Mouse (Mus musculus): ENCODE data around the gene Il23a. TPM values are rescaled to one million over a fixed set of nuclear protein-coding genes. Genes with fewer than 3 reads are reported as not detected.
"Not testable (repeated sequence)": the region's sequence is repeated elsewhere in the genome, so short reads cannot be mapped to it uniquely, and the experiment has no call there.

The Il23a gene
- polyA plus RNA-seq, 1 experiment from 2014 or later, result 0.21 TPM

DNA sequence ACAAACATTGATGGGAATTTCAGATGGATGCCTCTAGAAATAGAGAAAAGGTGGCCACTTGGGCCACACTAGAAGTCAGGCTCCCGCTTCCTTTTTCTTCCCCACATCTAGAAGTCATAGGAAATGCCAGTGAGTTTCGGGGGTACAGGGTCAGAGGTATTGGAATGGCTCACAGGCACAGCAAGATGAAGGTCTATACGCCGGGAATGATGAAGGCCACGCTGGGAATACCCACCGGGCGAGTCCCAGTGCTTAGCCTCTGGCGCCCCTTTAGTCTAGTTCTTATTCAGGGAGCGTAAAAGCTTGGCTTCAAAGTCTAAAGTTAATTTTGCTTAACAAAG is 4.2 kb upstream of the Il23a start:
- H3K36me3 ChIP-seq, result peaks cover 20% of the 10 kb centered on the region
- H3K27me3 ChIP-seq, result no peaks in the 10 kb centered on the region
- H3K4me2 ChIP-seq, result peak overlapping the region; percentile 81
- H3K27ac ChIP-seq, result peak overlapping the region; percentile 98
- ATAC-seq (replicated peaks; ENCODE audit: low FRiP score), result peak; percentile 47
- peak overlapping the region; percentile 50 for H3K4me3 ChIP-seq (replicated peaks)
- H3K4me1 ChIP-seq, result peaks cover 20% of the 10 kb centered on the region
- WGBS, result under 1% methylated on average over 9 of the region's 9 CpGs
- no peaks in the 10 kb centered on the region for H3K9me3 ChIP-seq (replicated peaks)
- H3K9ac ChIP-seq, result peak overlapping the region; percentile 57

DNA sequence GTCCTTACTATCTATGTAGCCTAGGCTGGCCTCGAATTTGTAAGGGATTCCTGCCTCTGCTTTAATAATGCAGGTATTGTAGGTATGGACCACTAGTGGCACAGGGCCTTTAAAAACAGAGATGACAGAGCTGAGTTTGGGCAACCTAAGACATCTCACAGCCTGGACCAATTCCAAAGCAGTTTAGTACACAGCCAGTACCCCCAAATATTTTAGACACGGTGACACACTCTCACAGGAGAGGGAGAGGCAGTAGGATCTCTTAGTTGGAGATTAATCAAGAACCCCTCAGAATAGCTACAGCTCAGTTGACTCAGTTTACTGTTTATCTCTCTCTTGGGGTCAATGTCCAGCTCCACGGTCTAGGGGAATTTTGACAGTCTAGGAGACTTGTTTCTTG is 3.8 kb upstream of the Il23a start:
- Histone ChIP-seq H3K4me2 (peak overlapping the region; percentile 81), H3K9me3 (replicated peaks) (no peaks in the 10 kb centered on the region), H3K27ac (peak overlapping the region; percentile 98), H3K27me3 (no peaks in the 10 kb centered on the region), H3K36me3 (peaks cover 20% of the 10 kb centered on the region), H3K4me1 (peaks cover 23% of the 10 kb centered on the region), H3K4me3 (replicated peaks) (peak overlapping the region; percentile 50), H3K9ac (peak overlapping the region; percentile 57)
- no peak for ATAC-seq (replicated peaks; ENCODE audit: low FRiP score)
- WGBS, result 43% methylated on average over 3 of the region's 3 CpGs

DNA sequence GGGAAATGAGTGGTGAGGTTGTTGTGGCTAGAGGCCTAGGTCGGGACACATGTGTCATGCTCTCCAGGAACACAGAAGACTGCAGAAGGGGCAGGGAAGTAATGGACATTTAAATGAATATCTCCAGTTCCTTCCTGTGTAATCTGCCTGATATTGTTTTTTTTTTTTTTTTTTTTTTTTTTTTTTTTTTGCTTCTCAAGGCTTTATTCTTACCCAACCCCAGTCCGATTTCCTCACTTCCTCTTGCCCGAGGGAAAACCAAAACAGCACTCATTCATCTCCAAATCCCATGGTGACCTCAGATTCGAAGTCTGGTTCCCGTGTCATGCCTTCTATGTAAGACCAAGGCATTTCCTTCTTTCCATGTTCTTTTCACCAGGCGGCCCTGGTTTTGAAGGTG is 309 bp downstream of the Il23a start:
- peaks cover 10% of the 10 kb centered on the region for H3K4me1 ChIP-seq
- no peaks in the 10 kb centered on the region for H3K27me3 ChIP-seq
- no peak overlapping the region for H3K4me3 ChIP-seq (replicated peaks)
- 71% methylated on average over 6 of the region's 6 CpGs for WGBS
- no peak overlapping the region for H3K27ac ChIP-seq
- no peak overlapping the region for H3K4me2 ChIP-seq
- ATAC-seq (replicated peaks; ENCODE audit: low FRiP score), result no peak
- no peak overlapping the region for H3K9ac ChIP-seq
- no peaks in the 10 kb centered on the region for H3K36me3 ChIP-seq
- H3K9me3 ChIP-seq (replicated peaks), result no peaks in the 10 kb centered on the region

DNA sequence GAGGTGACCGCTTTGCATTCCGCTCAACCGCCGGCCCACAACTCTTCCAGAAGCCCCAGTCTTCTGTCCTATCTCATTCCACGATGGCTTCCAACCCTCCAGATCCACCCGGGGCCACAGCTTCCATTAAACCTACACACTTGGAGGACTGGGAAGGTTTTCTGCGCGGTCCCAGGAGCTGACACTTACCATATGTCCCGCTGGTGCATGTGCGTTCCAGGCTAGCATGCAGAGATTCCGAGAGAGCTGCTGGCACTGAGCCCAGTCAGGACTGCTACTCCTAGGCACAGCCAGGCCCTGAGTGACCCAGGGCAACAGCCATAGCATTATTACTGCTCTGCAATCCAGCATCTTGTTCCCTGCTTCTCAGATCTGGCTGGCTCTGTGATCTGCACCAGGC is 930 bp downstream of the Il23a start:
- Histone ChIP-seq H3K9me3 (replicated peaks) (no peaks in the 10 kb centered on the region), H3K4me1 (peaks cover 10% of the 10 kb centered on the region), H3K27me3 (no peaks in the 10 kb centered on the region), H3K4me2 (no peak overlapping the region), H3K36me3 (0 out of 2 replicates have a peak, but pooled peaks cover 3% of the 10 kb centered on the region), H3K4me3 (replicated peaks) (no peak overlapping the region), H3K27ac (no peak overlapping the region), H3K9ac (no peak overlapping the region)
- no peak; the same call in 1 of the 2 replicates for ATAC-seq (replicated peaks; ENCODE audit: low FRiP score)
- 74% methylated on average over 11 of the region's 11 CpGs for WGBS

DNA sequence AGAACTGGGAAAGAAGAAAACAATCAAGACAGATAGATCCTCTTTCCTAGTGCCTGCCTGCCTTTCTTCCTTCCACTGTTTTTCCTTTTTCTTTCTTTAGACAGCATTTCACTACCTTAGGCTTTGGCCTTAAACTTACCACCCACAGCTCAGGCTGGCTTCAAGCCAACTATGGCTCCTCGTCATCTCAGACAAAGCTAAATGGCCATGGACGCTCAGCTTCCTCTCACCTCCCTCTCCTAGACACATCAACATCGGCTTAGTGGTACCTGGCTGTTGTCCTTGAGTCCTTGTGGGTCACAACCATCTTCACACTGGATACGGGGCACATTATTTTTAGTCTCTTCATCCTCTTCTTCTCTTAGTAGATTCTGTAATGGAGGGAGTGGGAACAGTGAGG is 1.3 kb downstream of the Il23a start:
- Histone ChIP-seq H3K4me2 (no peak overlapping the region), H3K9ac (no peak overlapping the region), H3K9me3 (replicated peaks) (no peaks in the 10 kb centered on the region), H3K4me3 (replicated peaks) (no peak overlapping the region), H3K4me1 (peaks cover 6% of the 10 kb centered on the region), H3K27me3 (no peaks in the 10 kb centered on the region), H3K27ac (no peak overlapping the region), H3K36me3 (peaks cover 7% of the 10 kb centered on the region)
- no peak for ATAC-seq (replicated peaks; ENCODE audit: low FRiP score)
- 83% methylated on average over 4 of the region's 4 CpGs for WGBS

DNA sequence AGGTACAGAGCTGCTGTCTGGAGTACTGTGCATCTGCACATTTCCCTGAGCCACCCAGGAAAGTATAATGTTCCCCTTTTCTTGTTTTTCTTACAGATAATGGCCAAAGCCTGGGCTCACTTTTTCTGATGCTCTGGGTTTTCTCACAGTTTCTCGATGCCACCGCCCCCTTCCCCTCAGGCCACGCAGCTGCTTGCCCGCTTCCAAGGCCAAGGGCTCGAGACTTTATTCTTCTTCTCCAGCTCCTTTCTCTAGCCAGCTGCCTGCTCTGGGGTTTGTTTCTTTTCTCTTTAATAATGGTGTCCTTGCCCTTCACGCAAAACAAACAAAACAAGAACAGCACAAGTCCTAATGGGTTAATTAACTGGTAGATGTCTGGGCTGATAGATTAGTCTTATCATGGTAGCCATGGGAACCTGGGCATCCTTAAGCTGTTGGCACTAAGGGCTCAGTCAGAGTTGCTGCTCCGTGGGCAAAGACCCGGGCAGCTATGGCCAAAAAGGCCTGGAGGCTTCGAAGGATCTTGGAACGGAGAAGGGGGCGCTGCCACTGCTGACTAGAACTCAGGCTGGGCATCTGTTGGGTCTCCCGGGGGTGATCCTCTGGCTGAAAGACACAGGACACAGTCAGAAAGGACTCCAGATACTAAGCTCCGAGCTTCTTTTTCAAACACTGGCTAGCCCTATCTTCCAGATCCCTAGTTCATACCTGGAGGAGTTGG is 2.0 kb downstream of the Il23a start:
- H3K4me2 ChIP-seq, result no peak overlapping the region
- H3K27ac ChIP-seq, result no peak overlapping the region
- 80% methylated on average over 13 of the region's 13 CpGs for WGBS
- no peak for ATAC-seq (replicated peaks; ENCODE audit: low FRiP score)
- no peaks in the 10 kb centered on the region for H3K9me3 ChIP-seq (replicated peaks)
- peaks cover 14% of the 10 kb centered on the region for H3K36me3 ChIP-seq
- no peak overlapping the region for H3K9ac ChIP-seq
- peaks cover 5% of the 10 kb centered on the region for H3K4me1 ChIP-seq
- no peak overlapping the region for H3K4me3 ChIP-seq (replicated peaks)
- H3K27me3 ChIP-seq, result no peaks in the 10 kb centered on the region

DNA sequence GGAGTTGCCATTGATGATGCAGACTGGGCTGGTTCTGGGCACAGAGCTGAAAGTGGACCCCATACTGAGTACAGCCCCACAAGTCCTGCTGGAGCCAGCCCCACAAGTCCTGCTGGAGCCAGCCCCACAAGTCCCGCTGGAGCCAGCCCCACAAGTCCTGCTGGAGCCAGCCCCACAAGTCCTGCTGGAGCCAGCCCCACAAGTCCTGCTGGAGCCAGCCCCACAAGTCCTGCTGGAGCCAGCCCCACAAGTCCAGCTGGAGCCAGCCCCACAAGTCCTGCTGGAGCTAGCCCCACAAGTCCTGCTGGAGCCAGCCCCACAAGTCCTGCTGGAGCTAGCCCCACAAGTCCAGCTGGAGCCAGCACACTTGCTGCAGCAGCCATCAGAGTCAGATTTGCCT is 8.0 kb downstream of the Il23a start:
- not testable (repeated sequence) for H3K9me3 ChIP-seq (replicated peaks); ATAC-seq (replicated peaks; ENCODE audit: low FRiP score); H3K4me1 ChIP-seq; H3K4me2 ChIP-seq; H3K27me3 ChIP-seq; H3K27ac ChIP-seq; H3K4me3 ChIP-seq (replicated peaks); H3K9ac ChIP-seq
- peaks cover 46% of the 10 kb centered on the region for H3K36me3 ChIP-seq
- 75% methylated on average over 1 of the region's 1 CpGs for WGBS

DNA sequence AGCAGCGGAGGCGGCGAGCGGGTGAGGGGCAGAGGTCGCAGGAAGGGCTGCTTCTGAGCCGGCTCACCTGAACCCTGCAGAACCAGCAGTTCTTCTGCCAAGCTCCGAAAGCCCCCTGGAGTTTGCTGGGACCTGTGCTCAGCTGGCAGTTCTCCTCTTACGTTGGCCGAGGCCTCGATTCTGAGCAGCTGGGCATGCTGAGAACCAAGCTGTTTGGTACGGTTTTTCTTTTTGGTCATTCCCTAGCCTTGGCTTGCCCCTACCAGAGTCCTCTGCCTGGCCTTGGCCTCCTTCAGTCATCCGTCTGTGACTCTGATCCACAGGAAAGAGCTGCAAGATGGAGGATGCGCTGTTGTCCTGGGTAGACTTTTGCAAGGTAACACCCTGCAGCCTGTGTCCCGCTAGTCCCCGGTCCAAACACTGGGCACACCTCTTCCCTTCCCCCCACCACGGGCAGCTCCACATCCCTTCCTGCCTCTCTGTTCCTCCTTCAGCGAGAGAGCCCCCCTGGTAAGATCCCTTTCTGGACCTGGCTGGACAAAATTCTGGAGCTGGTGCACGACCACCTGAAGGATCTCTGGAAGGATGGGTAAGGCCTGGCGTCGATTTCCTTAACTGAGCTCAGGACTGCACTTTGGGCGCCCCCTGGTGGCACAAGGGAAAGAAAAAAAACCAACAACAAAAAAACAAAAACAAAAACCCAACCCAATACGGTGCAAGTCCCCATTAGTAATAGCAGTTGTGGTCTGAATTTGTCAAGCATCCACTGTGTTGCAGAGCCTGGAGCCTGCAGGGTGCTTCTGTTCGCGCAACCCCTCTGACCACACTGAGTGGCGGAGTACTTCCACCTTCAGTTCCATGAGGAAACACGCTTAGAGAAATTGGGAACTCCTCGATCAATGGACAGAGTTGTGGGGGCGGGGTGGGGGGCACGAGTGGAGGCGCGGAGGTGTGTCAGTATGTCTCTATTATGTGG is 14.7 kb downstream of the Il23a start:
- no peak overlapping the region for H3K4me2 ChIP-seq
- no peaks in the 10 kb centered on the region for H3K27me3 ChIP-seq
- H3K27ac ChIP-seq, result no peak overlapping the region
- WGBS, result 65% methylated on average over 31 of the region's 31 CpGs
- no peak overlapping the region for H3K4me3 ChIP-seq (replicated peaks)
- ATAC-seq (replicated peaks; ENCODE audit: low FRiP score), result peak; percentile 43; the same call in 1 of the 2 replicates
- no peaks in the 10 kb centered on the region for H3K9me3 ChIP-seq (replicated peaks)
- peaks cover 60% of the 10 kb centered on the region for H3K36me3 ChIP-seq
- no peaks in the 10 kb centered on the region for H3K4me1 ChIP-seq
- no peak overlapping the region for H3K9ac ChIP-seq

DNA sequence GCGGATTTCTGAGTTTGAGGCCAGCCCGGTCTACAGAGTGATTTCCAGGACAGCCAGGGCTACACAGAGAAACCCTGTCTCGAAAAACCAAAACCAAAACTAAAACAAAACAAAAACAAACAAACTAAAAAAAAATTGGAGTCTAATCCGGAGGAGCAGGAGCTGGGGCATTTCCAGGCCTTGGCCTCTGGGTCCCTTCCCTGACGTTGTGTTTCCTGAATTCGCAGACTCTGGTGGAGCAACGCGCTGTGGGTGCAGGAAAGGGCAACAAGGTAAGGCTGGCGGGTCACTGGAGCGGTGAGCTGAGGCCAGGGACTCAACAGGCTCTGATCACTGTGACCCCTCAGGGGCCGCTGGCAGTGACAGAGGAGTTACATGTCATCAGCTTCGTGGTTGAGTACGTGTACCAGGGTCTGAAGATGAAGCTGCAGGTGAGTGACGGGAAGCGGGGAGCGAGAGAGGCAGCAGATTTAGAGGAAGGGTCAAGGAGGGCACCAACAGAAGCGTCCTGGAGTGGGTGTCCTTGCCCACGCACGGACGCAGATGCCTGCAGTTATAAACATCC is 15.6 kb downstream of the Il23a start:
- no peak overlapping the region for H3K27ac ChIP-seq
- H3K4me2 ChIP-seq, result no peak overlapping the region
- H3K36me3 ChIP-seq, result peaks cover 61% of the 10 kb centered on the region
- H3K27me3 ChIP-seq, result no peaks in the 10 kb centered on the region
- no peaks in the 10 kb centered on the region for H3K4me1 ChIP-seq
- no peak overlapping the region for H3K4me3 ChIP-seq (replicated peaks)
- no peak overlapping the region for H3K9ac ChIP-seq
- ATAC-seq (replicated peaks; ENCODE audit: low FRiP score), result no peak
- no peaks in the 10 kb centered on the region for H3K9me3 ChIP-seq (replicated peaks)
- 71% methylated on average over 20 of the region's 20 CpGs for WGBS

DNA sequence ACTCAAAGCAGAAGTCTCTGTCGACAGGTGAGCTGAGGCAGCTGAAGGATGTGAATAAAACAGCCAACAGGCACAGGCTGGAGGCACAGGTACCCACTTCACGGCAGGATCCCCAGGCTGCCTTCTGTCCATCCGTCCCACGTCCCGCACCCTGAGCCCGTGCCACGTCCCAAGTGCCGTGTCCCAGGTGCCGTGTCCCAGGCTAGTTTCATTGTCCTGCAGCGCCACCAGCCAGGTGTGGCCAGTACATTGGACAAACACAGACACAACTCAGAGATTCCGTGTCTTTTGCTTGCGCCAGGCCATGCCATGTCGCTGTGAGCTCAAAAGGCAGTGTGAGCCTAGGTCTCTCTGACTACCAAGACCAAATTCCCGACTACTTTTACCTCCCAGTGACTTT is 16.9 kb downstream of the Il23a start:
- Histone ChIP-seq H3K27me3 (no peaks in the 10 kb centered on the region), H3K36me3 (peaks cover 63% of the 10 kb centered on the region), H3K4me3 (replicated peaks) (no peak overlapping the region)

DNA sequence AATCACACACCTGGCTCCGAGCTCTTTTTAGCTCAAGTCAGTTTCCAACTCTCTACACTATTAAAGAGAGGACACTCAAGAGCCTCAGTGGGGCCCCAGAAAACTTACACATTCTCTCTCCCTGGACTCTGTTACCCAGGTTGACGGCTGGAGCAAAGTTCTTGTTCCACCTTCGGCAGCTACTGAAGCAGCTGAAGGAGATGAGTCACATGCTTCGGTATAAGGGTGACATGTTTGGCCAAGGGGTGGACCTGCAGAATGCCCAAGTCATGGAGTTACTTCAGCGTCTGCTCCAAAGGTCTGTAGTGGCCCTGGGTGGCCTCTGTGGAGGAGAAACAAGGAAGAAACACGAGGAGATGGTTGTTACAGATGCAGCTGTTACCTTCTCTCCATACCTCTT is 17.6 kb downstream of the Il23a start:
- no peak overlapping the region for H3K27ac ChIP-seq
- H3K4me2 ChIP-seq, result no peak overlapping the region
- H3K4me3 ChIP-seq (replicated peaks), result no peak overlapping the region
- H3K27me3 ChIP-seq, result no peaks in the 10 kb centered on the region
- no peaks in the 10 kb centered on the region for H3K9me3 ChIP-seq (replicated peaks)
- 84% methylated on average over 6 of the region's 6 CpGs for WGBS
- H3K36me3 ChIP-seq, result peaks cover 55% of the 10 kb centered on the region
- no peak overlapping the region for H3K9ac ChIP-seq
- no peak for ATAC-seq (replicated peaks; ENCODE audit: low FRiP score)
- no peaks in the 10 kb centered on the region for H3K4me1 ChIP-seq

More for the DNA sequence above, 16.9 kb downstream of the Il23a start:
- Histone ChIP-seq H3K4me2 (no peak overlapping the region), H3K4me1 (no peaks in the 10 kb centered on the region), H3K9ac (no peak overlapping the region), H3K9me3 (replicated peaks) (no peaks in the 10 kb centered on the region), H3K27ac (no peak overlapping the region)
- 92% methylated on average over 14 of the region's 14 CpGs for WGBS
- ATAC-seq (replicated peaks; ENCODE audit: low FRiP score), result no peak

DNA sequence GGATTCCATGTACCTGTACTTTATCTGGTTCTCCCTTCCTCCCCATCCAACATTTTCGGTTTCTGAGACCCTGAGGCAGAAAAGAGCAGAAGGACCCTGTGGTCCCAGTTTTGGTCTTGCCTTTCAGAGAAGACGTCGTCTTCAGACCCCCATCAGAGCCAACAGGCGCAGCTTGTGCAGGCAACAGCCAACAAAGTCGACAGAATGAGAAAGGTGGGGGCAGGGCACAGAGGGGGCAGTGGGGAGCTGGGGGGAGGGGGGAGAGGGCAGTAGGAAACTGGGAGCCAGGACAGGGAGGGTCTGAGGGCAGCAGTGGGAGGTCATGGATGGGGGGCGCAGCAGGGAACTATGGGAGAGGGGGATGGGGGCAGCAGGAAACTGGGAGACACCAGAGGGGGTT is 20.4 kb downstream of the Il23a start:
- H3K4me1 ChIP-seq, result no peaks in the 10 kb centered on the region
- peaks cover 40% of the 10 kb centered on the region for H3K36me3 ChIP-seq
- H3K9me3 ChIP-seq (replicated peaks), result no peaks in the 10 kb centered on the region
- H3K27me3 ChIP-seq, result no peaks in the 10 kb centered on the region
- 57% methylated on average over 6 of the region's 6 CpGs for WGBS
- H3K27ac ChIP-seq, result no peak overlapping the region
- no peak overlapping the region for H3K4me3 ChIP-seq (replicated peaks)
- H3K4me2 ChIP-seq, result no peak overlapping the region
- ATAC-seq (replicated peaks; ENCODE audit: low FRiP score), result no peak
- no peak overlapping the region for H3K9ac ChIP-seq
